Mouse (Mus musculus) spleen, postnatal 36 days (tissue): ENCODE data around the gene Sult1a1.

ENCODE experiments used
- DNase-seq, 2 experiments: peaks; one replicate each; pipeline ENCODE4 v3.0.0; 2022; ENCODE audit warnings: low spot score in 2 of 2, mixed read lengths in 1 of 2

Sult1a1 gene

GRCm38 (mm10) chr7:126676207-126676606, at the start of gene Sult1a1:
TSS of gene Sult1a1 (minus strand) at chr7:126676432.
- DNase-seq = no peak

- DNase-seq = no peak
Measured at GRCm38 (mm10) chr7:126725667-126726066, 49.4 kb upstream of the Sult1a1 start.

GRCm38 (mm10) chr7:126725077-126725476, 48.8 kb upstream of the Sult1a1 start:
- no peak for DNase-seq

- DNase-seq = no peak
Measured at GRCm38 (mm10) chr7:126721635-126722034, 45.4 kb upstream of the Sult1a1 start.

- DNase-seq = no peak
Measured at GRCm38 (mm10) chr7:126718787-126719337, 42.6 kb upstream of the Sult1a1 start.

GRCm38 (mm10) chr7:126717566-126717965, 41.3 kb upstream of the Sult1a1 start:
- no peak for DNase-seq

- DNase-seq = no peak
Measured at GRCm38 (mm10) chr7:126715679-126716078, 39.4 kb upstream of the Sult1a1 start.

GRCm38 (mm10) chr7:126711910-126712309, 35.7 kb upstream of the Sult1a1 start:
- DNase-seq = no peak

GRCm38 (mm10) chr7:126710266-126710665, 34.0 kb upstream of the Sult1a1 start:
- no peak for DNase-seq

- no peak for DNase-seq
Measured at GRCm38 (mm10) chr7:126708175-126708952, 32.1 kb upstream of the Sult1a1 start.

- peak; percentile 83 to 86 for DNase-seq
Measured at GRCm38 (mm10) chr7:126707442-126708174, 31.4 kb upstream of the Sult1a1 start, which contains the start of gene Coro1a. TSS of gene Coro1a (minus strand) at chr7:126707787.

GRCm38 (mm10) chr7:126704121-126704980, 28.1 kb upstream of the Sult1a1 start:
- DNase-seq = peak; percentile 94 to 95

GRCm38 (mm10) chr7:126703757-126704077, 27.5 kb upstream of the Sult1a1 start:
- peak; percentile 48 to 57 for DNase-seq

GRCm38 (mm10) chr7:126702861-126703756, 26.9 kb upstream of the Sult1a1 start:
- DNase-seq = peak; percentile 72 to 76

- DNase-seq = peak; percentile 88 to 90
Measured at GRCm38 (mm10) chr7:126702358-126702757, 26.1 kb upstream of the Sult1a1 start.

GRCm38 (mm10) chr7:126701559-126702357, 25.5 kb upstream of the Sult1a1 start:
- no peak for DNase-seq

- peak; percentile 89 to 93 for DNase-seq
Measured at GRCm38 (mm10) chr7:126701070-126701469, 24.8 kb upstream of the Sult1a1 start.

- DNase-seq = no peak
Measured at GRCm38 (mm10) chr7:126700063-126701015, 24.1 kb upstream of the Sult1a1 start.

- no peak for DNase-seq
Measured at GRCm38 (mm10) chr7:126697838-126698237, 21.6 kb upstream of the Sult1a1 start.
